ENCODE assay signal across 8 mouse cellular contexts in the genomic region with DNA sequence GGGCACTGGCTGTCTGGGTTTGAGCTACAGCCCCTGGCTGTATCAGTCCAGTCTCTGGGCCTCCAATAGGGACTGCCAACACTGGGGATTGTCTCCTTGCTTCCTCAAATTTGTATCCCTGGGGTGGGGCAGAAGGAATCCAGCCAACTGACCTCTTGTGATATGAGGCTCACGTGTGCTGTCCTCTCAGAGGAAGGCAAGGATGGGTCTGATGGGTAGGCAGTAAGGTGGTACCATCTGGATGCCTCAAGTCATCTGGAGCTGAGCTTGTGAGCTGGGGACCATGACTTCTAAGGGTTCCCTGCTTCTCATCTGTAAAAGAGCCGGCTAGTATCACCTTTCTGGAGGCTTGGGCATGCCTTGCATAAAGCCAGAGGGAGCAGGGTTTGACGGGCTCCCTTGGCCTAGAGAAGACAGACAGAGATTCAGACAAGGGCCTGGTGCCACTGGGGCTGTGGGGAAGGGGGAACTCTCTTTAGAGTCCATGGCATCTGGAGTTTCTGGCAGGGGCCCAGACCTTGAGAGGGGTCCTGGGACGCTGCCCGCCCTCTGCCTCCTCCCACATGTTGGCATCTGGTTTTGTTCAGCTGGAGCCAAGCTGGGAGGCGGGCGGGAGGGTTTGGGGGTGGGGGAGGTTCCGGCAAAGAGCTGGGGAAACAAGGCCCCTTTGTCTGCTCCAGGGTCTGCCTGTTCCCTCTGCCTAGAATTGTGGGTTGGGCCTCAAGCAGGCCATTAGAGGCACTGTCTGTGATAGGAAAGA. TPM values are rescaled to one million over a fixed set of nuclear protein-coding genes. Genes with fewer than 3 reads are reported as not detected.
DNase-seq lines count a peak whose midpoint lies in the region; ATAC-seq lines count a peak whose summit lies in the region.

No protein-coding gene starts in this region.

- H3K27me3 ChIP-seq in heart, embryonic 13.5 days (replicated peaks), result peaks cover 42% of the 10 kb centered on the region
- no peaks in the 10 kb centered on the region for H3K27me3 ChIP-seq in embryonic facial prominence, embryonic 11.5 days (ENCODE audit: control insufficient read depth, insufficient read depth, low read length)
- H3K27me3 ChIP-seq in hindbrain, embryonic 10.5 days (ENCODE audit: insufficient read depth, poor library complexity, severe bottlenecking), result peaks cover 15% of the 10 kb centered on the region

- no peak for DNase-seq in heart, postnatal 25 days (ENCODE audit: low spot score)
- peak; percentile 90 for DNase-seq in embryonic facial prominence, embryonic 11.5 days (ENCODE audit: low spot score)
- DNase-seq in hindbrain, embryonic 10.5 days (ENCODE audit: low spot score), result peak; percentile 74
- peak; percentile 45 to 47 for DNase-seq in left cerebral cortex, postnatal 36 days (ENCODE audit: low spot score in 2 of 2)
- peak; percentile 29 to 59 for DNase-seq in right cerebral cortex, adult 2 months (ENCODE audit: low spot score in 2 of 2)

- no peak overlapping the region for H3K4me3 ChIP-seq in heart, embryonic 13.5 days
- no peak overlapping the region for H3K4me3 ChIP-seq in embryonic facial prominence, embryonic 11.5 days (ENCODE audit: low read depth, low read length)
- H3K4me3 ChIP-seq in hindbrain, embryonic 10.5 days, result no peak overlapping the region

- intact Hi-C loops in heart, postnatal 25 days (cut with DNase I), result no loop called here
- intact Hi-C loops in left cerebral cortex, postnatal 36 days (cut with DNase I), result no loop called here

- H3K36me3 ChIP-seq in heart, embryonic 13.5 days, result no peaks in the 10 kb centered on the region
- no peaks in the 10 kb centered on the region for H3K36me3 ChIP-seq in embryonic facial prominence, embryonic 11.5 days (replicated peaks; ENCODE audit: control insufficient read depth, insufficient read depth, low read depth, low read length)
- no peaks in the 10 kb centered on the region for H3K36me3 ChIP-seq in hindbrain, embryonic 10.5 days

- peak overlapping the region; percentile 81 for H3K27ac ChIP-seq in heart, embryonic 13.5 days (replicated peaks)
- H3K27ac ChIP-seq in embryonic facial prominence, embryonic 11.5 days (replicated peaks; ENCODE audit: low read depth, low read length), result peak overlapping the region; percentile 88
- peak overlapping the region; percentile 86 for H3K27ac ChIP-seq in hindbrain, embryonic 10.5 days

- H3K9me3 ChIP-seq in heart, embryonic 13.5 days, result no peaks in the 10 kb centered on the region
- H3K9me3 ChIP-seq in embryonic facial prominence, embryonic 11.5 days (replicated peaks; ENCODE audit: control insufficient read depth, low read length), result no peaks in the 10 kb centered on the region
- H3K9me3 ChIP-seq in hindbrain, embryonic 10.5 days, result no peaks in the 10 kb centered on the region

- no peak overlapping the region for H3K4me2 ChIP-seq in heart, embryonic 13.5 days
- H3K4me2 ChIP-seq in embryonic facial prominence, embryonic 11.5 days (ENCODE audit: low read depth, low read length), result no peak overlapping the region

- 32% methylated on average over 8 of the region's 8 CpGs for WGBS in heart, embryonic 13.5 days
- WGBS in embryonic facial prominence, embryonic 11.5 days, result 26% methylated on average over 8 of the region's 8 CpGs
- WGBS in hindbrain, embryonic 10.5 days, result 28% methylated on average over 8 of the region's 8 CpGs

- ATAC-seq in heart, embryonic 13.5 days (ENCODE audit: extremely low read depth, insufficient number of reproducible peaks, low FRiP score, low TSS enrichment), result no peak
- ATAC-seq in embryonic facial prominence, embryonic 11.5 days (replicated peaks; ENCODE audit: insufficient number of reproducible peaks, low FRiP score, low TSS enrichment, low read depth), result peak; percentile 82
- no peak for ATAC-seq in inflammation-experienced regulatory T-cells, adult 6 months
- ATAC-seq in megakaryocyte-erythroid progenitor cell, adult 5-6 weeks (replicated peaks; ENCODE audit: low FRiP score, low TSS enrichment, poor library complexity, severe bottlenecking), result no peak

- peaks cover 56% of the 10 kb centered on the region for H3K4me1 ChIP-seq in heart, embryonic 13.5 days
- peaks cover 10% of the 10 kb centered on the region for H3K4me1 ChIP-seq in embryonic facial prominence, embryonic 11.5 days (ENCODE audit: control insufficient read depth, insufficient read depth, low read length)
- peaks cover 40% of the 10 kb centered on the region for H3K4me1 ChIP-seq in hindbrain, embryonic 10.5 days (replicated peaks)

- peak overlapping the region; percentile 38 for H3K9ac ChIP-seq in heart, embryonic 13.5 days
- peak overlapping the region; percentile 27 for H3K9ac ChIP-seq in embryonic facial prominence, embryonic 11.5 days (replicated peaks; ENCODE audit: low read length)

RNA-seq across cellular contexts. Expression of a gene that starts 11.6 kb away (rescaled TPM):
- polyA plus RNA-seq in heart, embryonic 13.5 days (2015; fragmentation: Nextera tagmentation; extraction: Ambion mirVana), result 173 and 181 TPM in 2 replicates
- total RNA-seq in heart, postnatal 25 days (2021), result 10 to 100 TPM; 71.8 to 76.3 TPM
- 61.9 and 76.6 TPM in 2 replicates for polyA plus RNA-seq in embryonic facial prominence, embryonic 11.5 days (2014; fragmentation: Nextera tagmentation; extraction: Ambion mirVana)
- 28.5 and 32.2 TPM in 2 replicates for polyA plus RNA-seq in hindbrain, embryonic 10.5 days (2016; fragmentation: Nextera tagmentation; extraction: Ambion mirVana)
- 1 to 10 TPM; 4.0 to 6.8 TPM for total RNA-seq in left cerebral cortex, postnatal 36 days (2021)
- 1 to 10 TPM in 1 of 3 experiments, under 1 TPM in 1, not detected in 1; 0.22 to 1.2 TPM for polyA plus RNA-seq in inflammation-experienced regulatory T-cells, adult 6 months (2017; shearing (Covaris generic))
- not detected in 2 replicates for total RNA-seq in megakaryocyte-erythroid progenitor cell, adult 5-6 weeks (2014; fragmentation: Nextera tagmentation)
- not detected in 2 replicates for total RNA-seq in megakaryocyte-erythroid progenitor cell, adult 5-6 weeks (2017)

RNA-seq across cellular contexts. Expression of a gene that starts 44.1 kb away (rescaled TPM):
- 8.2 and 9.6 TPM in 2 replicates for polyA plus RNA-seq in heart, embryonic 13.5 days (2015; fragmentation: Nextera tagmentation; extraction: Ambion mirVana)
- 10 to 100 TPM; 13.0 to 15.1 TPM for total RNA-seq in heart, postnatal 25 days (2021)
- polyA plus RNA-seq in embryonic facial prominence, embryonic 11.5 days (2014; fragmentation: Nextera tagmentation; extraction: Ambion mirVana), result 11.0 TPM in 2 replicates
- polyA plus RNA-seq in hindbrain, embryonic 10.5 days (2016; fragmentation: Nextera tagmentation; extraction: Ambion mirVana), result 12.3 and 15.6 TPM in 2 replicates
- 100 to 1,000 TPM; 173 to 178 TPM for total RNA-seq in left cerebral cortex, postnatal 36 days (2021)
- polyA plus RNA-seq in inflammation-experienced regulatory T-cells, adult 6 months (2017; shearing (Covaris generic)), result 1 to 10 TPM in 2 of 3 experiments, under 1 TPM in 1; 0.80 to 1.5 (median 1.4) TPM
- total RNA-seq in megakaryocyte-erythroid progenitor cell, adult 5-6 weeks (2014; fragmentation: Nextera tagmentation), result 2.1 and 8.1 TPM in 2 replicates
- total RNA-seq in megakaryocyte-erythroid progenitor cell, adult 5-6 weeks (2017), result 0.99 and 1.0 TPM in 2 replicates

Comparison
In these comparisons a context has a peak if more than half of its experiments do, and no peak if none do; other contexts are left out.
1. RNA of a gene that starts 11.6 kb away (polyA plus RNA-seq): 173 to 181 TPM in heart, embryonic 13.5 days, 61.9 to 76.6 TPM in embryonic facial prominence, embryonic 11.5 days and 28.5 to 32.2 TPM in hindbrain, embryonic 10.5 days; 0.22 to 1.2 TPM in inflammation-experienced regulatory T-cells, adult 6 months; every median in the first group is over 10 times any median in the second.
2. Peak in every context shown above with its lines, with median percentiles within 50 percentile points of each other: H3K27ac ChIP-seq.